Mouse (Mus musculus) cerebellum, postnatal 25 days (tissue): ENCODE results near the gene Rab11b.

ENCODE experiments used
- DNase-seq, 2 experiments: peaks; one replicate each; pipeline ENCODE4 v3.0.0; 2021; ENCODE audit warnings: mixed read lengths in 2 of 2

Rab11b gene

GRCm38 (mm10) chr17:33713271-33713670 lies 47.1 kb downstream of the Rab11b start:
- DNase-seq, result no peak

- DNase-seq, result no peak
These were observed 50.5 kb downstream of the Rab11b start for GRCm38 (mm10) chr17:33709834-33710233.

- DNase-seq, result no peak
These were observed 57.2 kb downstream of the Rab11b start for GRCm38 (mm10) chr17:33703091-33703490.

- DNase-seq, result no peak
These were observed 58.2 kb downstream of the Rab11b start for GRCm38 (mm10) chr17:33702178-33702577.

- DNase-seq, result no peak
These were observed 64.9 kb downstream of the Rab11b start for GRCm38 (mm10) chr17:33695471-33695870.
